Mouse (Mus musculus) spleen, adult 2 months (tissue): ENCODE data around the gene Auts2.

Experiments
- CTCF ChIP-seq: fragments of 200-500 bp; IDR thresholded peaks from 2 replicates; pipeline ENCODE4 v1.5.1; 2011; ENCODE audit warnings: mild to moderate bottlenecking, inconsistent platforms; ENCODE audit not compliant: insufficient read depth, insufficient read length, insufficient replicate concordance; ENCODE audit errors: extremely low read depth
- POLR2A ChIP-seq: fragments of 200-500 bp; IDR thresholded peaks from 2 replicates; pipeline ENCODE4 v1.6.1; 2011; ENCODE audit warnings: low read depth, low read length, inconsistent platforms

DNA sequence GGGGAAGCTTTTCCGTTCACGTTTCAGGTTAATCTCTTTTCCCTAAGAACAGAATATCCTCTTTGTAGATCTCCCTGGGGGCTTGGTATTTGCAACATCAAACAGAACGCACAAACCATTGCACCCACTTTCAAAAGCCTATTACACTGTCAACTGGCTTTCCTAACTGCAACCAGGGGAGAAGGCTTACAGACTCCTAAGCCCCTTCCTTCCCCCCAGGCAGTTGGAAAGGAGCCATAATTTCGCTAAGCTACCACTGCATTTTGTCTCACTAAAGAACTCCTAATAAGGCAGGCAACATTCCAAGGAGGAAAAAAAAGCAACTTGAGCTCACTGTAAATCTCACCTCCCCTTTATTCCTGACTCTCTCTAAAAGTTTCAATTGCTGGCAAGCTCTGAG is 470.8 kb downstream of the Auts2 start:
- no peak for TF ChIP-seq CTCF
- TF ChIP-seq POLR2A, result no peak
